Mouse (Mus musculus) layer of hippocampus, adult 9-11 months (tissue): ENCODE data around the gene Cox16.

Experiments used
- DNase-seq: peaks from one replicate; pipeline ENCODE4 v3.0.0; 2022

The Cox16 gene

DNA sequence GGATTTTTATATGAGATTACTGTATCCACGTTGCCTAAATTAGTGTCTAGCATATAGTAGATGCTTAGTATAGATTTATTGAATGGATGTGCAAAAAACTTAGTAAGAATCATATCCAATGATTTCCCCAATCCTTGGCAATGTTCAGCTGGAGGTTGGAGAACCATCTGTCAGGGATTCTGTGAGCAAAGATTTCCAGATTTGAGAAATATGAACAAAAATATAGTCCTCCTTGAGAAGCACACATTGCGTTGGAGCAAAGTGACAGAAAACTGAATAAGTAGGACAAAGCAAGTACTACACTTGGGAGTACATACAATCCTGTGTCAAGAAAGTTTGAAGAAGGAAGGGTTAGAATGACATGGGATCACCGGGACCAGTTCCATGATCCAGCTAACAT lies 160.8 kb downstream of the Cox16 start:
- peak; percentile 42 for DNase-seq

DNA sequence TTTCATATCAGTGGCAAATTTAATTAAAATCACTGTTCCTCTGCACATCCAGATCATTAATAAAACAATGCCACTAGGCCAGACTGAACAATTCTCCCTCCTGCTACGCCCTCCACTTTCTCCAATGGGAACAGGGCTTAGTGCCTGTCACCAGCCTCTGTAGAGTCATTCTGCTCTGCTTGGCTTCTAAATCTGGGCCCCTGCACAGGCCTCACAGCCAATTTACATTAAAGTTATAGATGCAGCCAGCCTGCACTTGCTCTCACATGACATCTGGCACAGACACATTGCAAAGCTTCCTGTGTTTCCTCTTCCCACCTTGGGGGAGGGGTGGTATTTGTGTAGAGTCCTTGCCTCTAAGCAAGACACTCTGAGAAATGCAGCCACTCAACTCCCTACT lies 163.9 kb downstream of the Cox16 start:
- no peak for DNase-seq

DNA sequence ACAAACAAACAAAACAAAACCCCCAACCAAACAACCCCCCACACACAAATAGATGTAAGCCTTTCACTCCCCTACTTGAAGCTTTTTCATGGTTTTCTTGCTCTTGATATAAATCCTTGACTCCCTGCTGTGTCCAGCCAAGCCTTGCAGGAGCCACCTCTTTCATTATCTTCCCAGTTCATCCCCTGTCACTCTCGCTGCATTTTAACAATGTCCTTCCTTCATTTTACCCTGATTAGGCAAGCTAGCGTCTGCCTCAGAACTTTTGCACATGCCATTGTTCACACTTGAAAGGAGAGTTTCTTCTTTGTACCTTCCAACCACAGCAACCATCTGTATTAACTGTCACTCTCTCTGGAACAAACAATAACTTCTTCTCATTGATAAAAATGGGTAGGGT lies 167.1 kb downstream of the Cox16 start:
- no peak for DNase-seq

DNA sequence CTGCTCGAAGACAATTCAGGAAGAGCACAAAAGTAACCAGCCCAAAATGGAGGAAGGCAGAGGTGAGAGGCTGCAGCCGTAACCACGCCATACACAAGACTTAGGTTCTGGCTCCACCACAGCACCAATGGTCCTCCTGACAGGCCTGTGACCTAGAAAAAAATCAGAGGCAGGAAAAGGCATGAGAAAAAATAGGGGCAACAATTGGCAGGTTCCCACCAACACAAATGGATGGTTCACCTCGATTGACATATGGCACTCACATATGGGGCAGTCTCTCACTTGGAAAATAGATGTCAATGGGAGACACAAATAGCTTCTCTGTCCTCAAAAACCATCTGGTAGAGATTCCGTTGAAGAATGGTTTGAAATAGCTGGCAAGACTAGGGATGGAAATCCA lies 169.0 kb downstream of the Cox16 start:
- DNase-seq, result no peak
